Mouse (Mus musculus) c-Kit-positive CD71-positive TER-119-positive erythroid progenitor cells, embryonic 14.5 days (primary cell): ENCODE data around the gene Ascc1.
A peak's percentile ranks its signal among the peaks of the same experiment; 100 is the strongest.
"Not testable (repeated sequence)": the region's sequence is repeated elsewhere in the genome, so short reads cannot be mapped to it uniquely, and the experiment has no call there.

Experiments
- DNase-seq: peaks from one replicate; pipeline ENCODE4 v3.0.0-alpha.2; 2013; ENCODE audit warnings: low spot score

Gene Ascc1

GRCm38 (mm10) chr10:59977715-59978343 is 24.8 kb upstream of the Ascc1 start:
- no peak for DNase-seq

- DNase-seq: no peak
Observed at GRCm38 (mm10) chr10:59978401-59978800, 24.2 kb upstream of the Ascc1 start.

GRCm38 (mm10) chr10:59978873-59979743 is 23.5 kb upstream of the Ascc1 start:
- no peak for DNase-seq

GRCm38 (mm10) chr10:59980815-59981244 is 21.8 kb upstream of the Ascc1 start:
- no peak for DNase-seq

- no peak for DNase-seq
Observed at GRCm38 (mm10) chr10:59981336-59981735, 21.3 kb upstream of the Ascc1 start.

- no peak for DNase-seq
Observed at GRCm38 (mm10) chr10:59981792-59982191, 20.8 kb upstream of the Ascc1 start.

- no peak for DNase-seq
Observed at GRCm38 (mm10) chr10:59982379-59982873, 20.2 kb upstream of the Ascc1 start.

GRCm38 (mm10) chr10:59988036-59988435 is 14.6 kb upstream of the Ascc1 start:
- DNase-seq: no peak

GRCm38 (mm10) chr10:59990393-59990792 is 12.2 kb upstream of the Ascc1 start:
- no peak for DNase-seq

GRCm38 (mm10) chr10:59991262-59991880 is 11.2 kb upstream of the Ascc1 start:
- DNase-seq: no peak

- no peak for DNase-seq
Observed at GRCm38 (mm10) chr10:59992024-59992423, 10.6 kb upstream of the Ascc1 start.

GRCm38 (mm10) chr10:59993813-59994212 is 8.8 kb upstream of the Ascc1 start:
- DNase-seq: not testable (repeated sequence)

GRCm38 (mm10) chr10:59995889-59996288 is 6.7 kb upstream of the Ascc1 start:
- DNase-seq: no peak

GRCm38 (mm10) chr10:59997591-59997990 is 5.0 kb upstream of the Ascc1 start:
- DNase-seq: peak; percentile 75

GRCm38 (mm10) chr10:59999057-59999456 is 3.5 kb upstream of the Ascc1 start:
- no peak for DNase-seq

GRCm38 (mm10) chr10:60001663-60002062 is 942 bp upstream of the Ascc1 start:
- not testable (repeated sequence) for DNase-seq

GRCm38 (mm10) chr10:60002203-60002602 is 402 bp upstream of the Ascc1 start:
- peak; percentile 54 for DNase-seq

GRCm38 (mm10) chr10:60003213-60003752 is 678 bp downstream of the Ascc1 start:
- DNase-seq: no peak

- no peak for DNase-seq
Observed at GRCm38 (mm10) chr10:60003847-60004246, 1.2 kb downstream of the Ascc1 start.

GRCm38 (mm10) chr10:60005264-60005663 is 2.7 kb downstream of the Ascc1 start:
- DNase-seq: peak; percentile 59

GRCm38 (mm10) chr10:60009115-60009514 is 6.5 kb downstream of the Ascc1 start:
- no peak for DNase-seq

- no peak for DNase-seq
Observed at GRCm38 (mm10) chr10:60016223-60016622, 13.6 kb downstream of the Ascc1 start.
